Mouse (Mus musculus): ENCODE measurements around the gene Trpc1.

DNA sequence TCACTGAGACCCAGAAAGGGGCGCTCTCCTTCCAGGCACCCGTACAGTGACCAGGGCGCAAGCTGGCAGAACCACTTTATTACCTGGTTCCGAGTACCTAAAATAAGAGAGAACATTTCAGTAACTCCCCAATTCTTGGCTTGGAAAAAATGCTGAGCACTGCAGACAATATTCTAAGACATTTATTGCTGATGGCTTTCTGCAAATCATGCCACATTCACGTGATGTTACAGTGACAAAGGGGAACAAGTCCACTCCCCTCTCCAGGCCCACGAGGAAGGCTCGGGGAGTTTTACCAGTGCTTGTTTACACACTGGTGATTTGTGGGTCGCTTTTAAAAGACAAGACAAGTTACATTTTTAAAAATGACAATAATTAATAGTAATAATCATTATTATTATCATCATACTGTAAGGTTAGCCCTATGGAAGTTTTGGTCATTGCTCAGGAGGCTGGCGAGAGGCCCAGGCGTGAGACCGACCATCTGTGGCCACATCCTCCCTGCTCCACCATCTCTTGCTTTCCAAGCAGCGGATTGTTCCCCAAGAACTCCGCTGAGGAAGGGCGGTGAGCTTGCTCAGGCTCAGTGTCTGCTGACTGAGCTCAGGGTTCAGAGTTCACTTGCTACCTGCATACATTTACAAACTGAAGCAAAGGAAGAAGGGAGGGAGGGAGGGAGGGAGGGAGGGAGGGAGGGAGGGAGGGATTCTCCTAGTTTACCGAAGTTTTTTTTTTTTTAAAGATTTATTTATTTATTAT lies 44.0 kb upstream of the Trpc1 start:
- TF ChIP-seq CTCF (IDR thresholded peaks at IDR 0.05; ENCODE audit: low read depth) (no peak), EP300 (optimal IDR thresholded peaks at IDR 0.05) (no peak)
